Mouse (Mus musculus): ENCODE measurements at regions not wholly inside any gene's neighbourhood (a gene's known extent, or its start where the extent isn't known, plus 50 kb on each side); places are given as distances from the start of the nearest gene placed in this dataset.

DNA sequence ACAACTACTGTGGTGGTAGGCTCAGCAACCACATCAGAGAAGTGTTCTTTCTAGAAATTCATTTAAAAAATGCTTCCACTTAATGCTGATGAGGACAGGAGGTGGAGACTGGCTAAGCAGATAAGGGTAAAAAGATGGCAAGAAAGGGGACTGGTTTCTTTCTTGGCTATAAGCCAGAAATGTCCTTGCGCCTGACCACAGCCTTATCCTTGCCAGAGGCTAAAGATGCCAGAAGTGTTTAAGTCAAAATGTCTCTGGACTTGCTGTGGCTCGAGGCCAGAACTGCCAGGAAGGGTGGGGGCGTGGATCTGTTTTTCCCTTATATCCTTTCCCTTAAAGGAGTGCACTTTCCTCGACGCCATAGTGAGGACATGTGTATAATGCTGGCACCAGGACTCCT is 133.7 kb downstream of the Drd1 start:
- Histone ChIP-seq H3K9me3 (ENCODE audit: control insufficient read depth) (no peaks in the 10 kb centered on the region), H3K27ac (ENCODE audit: low read depth, low read length) (no peak overlapping the region), H3K4me2 (replicated peaks; ENCODE audit: low read depth) (no peak overlapping the region), H3K4me3 (ENCODE audit: low read depth, low read length) (no peak overlapping the region), H3K9ac (ENCODE audit: low read depth, low read length) (no peak overlapping the region), H3K36me3 (ENCODE audit: control insufficient read depth, insufficient read depth) (no peaks in the 10 kb centered on the region), H3K27me3 (replicated peaks; ENCODE audit: control insufficient read depth, insufficient read depth, low read length) (no peaks in the 10 kb centered on the region), H3K4me1 (replicated peaks; ENCODE audit: control insufficient read depth, insufficient read depth, low read length) (0 out of 2 replicates have a peak, but pooled peaks cover 5% of the 10 kb centered on the region)
- no peak for ATAC-seq
- TF ChIP-seq CTCF (IDR thresholded peaks at IDR 0.05; ENCODE audit: low read depth), result no peak
- WGBS, result 69% methylated on average over 5 of the region's 5 CpGs

DNA sequence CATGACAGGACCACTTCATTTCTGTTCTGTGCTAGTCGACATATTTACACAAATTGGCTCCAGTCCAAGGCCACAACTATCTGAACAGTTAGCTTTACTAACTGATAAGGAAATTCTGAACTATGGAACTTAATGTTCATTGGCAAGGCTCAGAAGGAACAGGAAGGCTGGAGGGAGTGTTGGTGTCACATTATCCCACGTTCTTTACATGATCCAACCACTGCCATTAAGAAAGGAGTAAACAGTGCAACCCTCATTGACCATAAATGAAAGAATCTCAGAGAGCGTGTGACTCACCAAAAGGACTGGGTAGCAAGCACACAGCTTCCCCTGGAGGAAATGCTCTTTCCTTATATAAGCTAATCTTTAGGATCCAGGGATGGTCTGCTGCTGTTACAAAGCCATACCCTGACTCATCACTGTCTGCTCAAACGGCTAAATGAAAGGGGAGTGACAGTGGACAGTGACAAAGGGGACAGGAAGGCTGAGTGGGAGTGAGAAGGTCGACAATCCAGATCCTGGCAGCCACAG is 135.6 kb downstream of the Drd1 start:
- H3K36me3 ChIP-seq (ENCODE audit: control insufficient read depth, insufficient read depth), result no peaks in the 10 kb centered on the region
- no peaks in the 10 kb centered on the region for H3K9me3 ChIP-seq (ENCODE audit: control insufficient read depth)
- H3K27me3 ChIP-seq (replicated peaks; ENCODE audit: control insufficient read depth, insufficient read depth, low read length), result no peaks in the 10 kb centered on the region
- H3K9ac ChIP-seq (ENCODE audit: low read depth, low read length), result no peak overlapping the region
- peak; percentile 90 for ATAC-seq
- peak overlapping the region; percentile 35; the same call in 1 of the 2 replicates for H3K27ac ChIP-seq (ENCODE audit: low read depth, low read length)
- TF ChIP-seq CTCF (IDR thresholded peaks at IDR 0.05; ENCODE audit: low read depth), result no peak
- WGBS, result 9% methylated on average over 5 of the region's 5 CpGs
- 0 out of 2 replicates have a peak, but pooled peaks cover 5% of the 10 kb centered on the region for H3K4me1 ChIP-seq (replicated peaks; ENCODE audit: control insufficient read depth, insufficient read depth, low read length)
- no peak overlapping the region for H3K4me3 ChIP-seq (ENCODE audit: low read depth, low read length)
- peak overlapping the region; percentile 27; the same call in 1 of the 2 replicates for H3K4me2 ChIP-seq (replicated peaks; ENCODE audit: low read depth)

DNA sequence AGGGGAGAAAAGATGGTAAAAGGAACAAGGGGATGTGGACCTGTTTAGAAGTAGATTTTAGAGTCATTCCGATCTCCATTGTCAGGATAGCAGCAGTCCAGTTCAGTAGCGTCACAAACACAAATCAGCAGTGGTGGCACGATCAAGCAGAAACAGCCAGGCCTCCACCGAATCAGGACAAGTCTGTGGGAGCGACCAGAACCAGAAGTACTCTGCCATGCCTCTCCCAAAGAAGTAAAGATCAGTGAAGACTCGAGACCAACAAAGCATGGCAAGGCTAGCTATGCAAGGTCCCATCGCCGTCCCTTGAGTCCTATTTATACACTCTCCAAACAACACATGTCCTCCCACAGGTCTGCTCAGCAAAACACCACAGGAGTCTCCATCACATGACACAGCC is 140.0 kb downstream of the Drd1 start:
- H3K4me3 ChIP-seq (ENCODE audit: low read depth, low read length), result no peak overlapping the region
- H3K9me3 ChIP-seq (ENCODE audit: control insufficient read depth), result no peaks in the 10 kb centered on the region
- ATAC-seq, result no peak
- no peak overlapping the region for H3K27ac ChIP-seq (ENCODE audit: low read depth, low read length)
- WGBS, result 87% methylated on average over 8 of the region's 8 CpGs
- no peak overlapping the region for H3K4me2 ChIP-seq (replicated peaks; ENCODE audit: low read depth)
- 0 out of 2 replicates have a peak, but pooled peaks cover 3% of the 10 kb centered on the region for H3K4me1 ChIP-seq (replicated peaks; ENCODE audit: control insufficient read depth, insufficient read depth, low read length)
- no peaks in the 10 kb centered on the region for H3K36me3 ChIP-seq (ENCODE audit: control insufficient read depth, insufficient read depth)
- no peak for TF ChIP-seq CTCF (IDR thresholded peaks at IDR 0.05; ENCODE audit: low read depth)
- no peaks in the 10 kb centered on the region for H3K27me3 ChIP-seq (replicated peaks; ENCODE audit: control insufficient read depth, insufficient read depth, low read length)
- no peak overlapping the region for H3K9ac ChIP-seq (ENCODE audit: low read depth, low read length)

DNA sequence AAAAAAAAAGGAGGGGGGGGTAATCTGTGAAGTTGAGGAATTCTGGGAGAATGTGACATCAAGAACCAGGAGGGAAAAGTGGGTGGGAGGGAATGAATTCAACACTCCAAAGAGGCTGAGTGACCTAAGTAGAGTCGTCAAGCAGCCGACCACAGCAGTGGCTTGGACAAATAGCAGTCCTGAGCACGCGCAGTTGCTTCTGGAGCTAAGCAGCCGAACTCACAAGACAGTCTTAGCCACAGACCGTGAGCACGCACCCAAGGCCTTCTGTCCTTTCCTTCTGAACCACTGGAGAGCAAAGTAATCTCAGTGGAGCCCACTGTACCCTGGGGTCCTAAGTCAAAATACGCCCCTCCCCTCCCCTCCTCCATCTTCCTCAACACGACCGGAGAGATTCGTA is 141.1 kb downstream of the Drd1 start:
- Histone ChIP-seq H3K9me3 (ENCODE audit: control insufficient read depth) (no peaks in the 10 kb centered on the region), H3K4me1 (replicated peaks; ENCODE audit: control insufficient read depth, insufficient read depth, low read length) (no peaks in the 10 kb centered on the region), H3K27ac (ENCODE audit: low read depth, low read length) (no peak overlapping the region), H3K36me3 (ENCODE audit: control insufficient read depth, insufficient read depth) (no peaks in the 10 kb centered on the region), H3K9ac (ENCODE audit: low read depth, low read length) (no peak overlapping the region), H3K4me3 (ENCODE audit: low read depth, low read length) (no peak overlapping the region), H3K27me3 (replicated peaks; ENCODE audit: control insufficient read depth, insufficient read depth, low read length) (no peaks in the 10 kb centered on the region), H3K4me2 (replicated peaks; ENCODE audit: low read depth) (no peak overlapping the region)
- ATAC-seq, result no peak
- no peak for TF ChIP-seq CTCF (IDR thresholded peaks at IDR 0.05; ENCODE audit: low read depth)
- 71% methylated on average over 11 of the region's 11 CpGs for WGBS

DNA sequence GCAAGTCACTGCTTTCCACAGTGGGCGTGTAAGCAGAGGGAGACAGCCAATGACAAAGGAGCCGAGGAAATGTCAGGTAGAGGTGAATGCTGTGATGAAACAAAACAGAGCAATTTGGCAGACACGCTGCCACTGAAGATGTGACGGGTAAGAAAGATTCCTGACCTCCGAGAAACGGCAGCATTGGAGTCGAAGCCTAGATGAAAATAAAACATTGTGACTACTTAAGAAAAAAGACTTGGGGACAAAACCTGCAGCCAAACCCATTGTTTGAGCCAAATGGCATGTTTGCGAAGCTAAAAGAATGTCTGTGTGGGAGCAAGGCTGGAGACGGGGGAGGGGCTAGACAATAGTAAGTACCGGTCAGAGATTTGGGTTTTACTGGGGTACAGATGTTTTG is 142.0 kb downstream of the Drd1 start:
- Histone ChIP-seq H3K4me2 (replicated peaks; ENCODE audit: low read depth) (no peak overlapping the region), H3K36me3 (ENCODE audit: control insufficient read depth, insufficient read depth) (no peaks in the 10 kb centered on the region), H3K27ac (ENCODE audit: low read depth, low read length) (no peak overlapping the region), H3K27me3 (replicated peaks; ENCODE audit: control insufficient read depth, insufficient read depth, low read length) (no peaks in the 10 kb centered on the region), H3K9me3 (ENCODE audit: control insufficient read depth) (no peaks in the 10 kb centered on the region), H3K9ac (ENCODE audit: low read depth, low read length) (no peak overlapping the region), H3K4me3 (ENCODE audit: low read depth, low read length) (no peak overlapping the region), H3K4me1 (replicated peaks; ENCODE audit: control insufficient read depth, insufficient read depth, low read length) (no peaks in the 10 kb centered on the region)
- 39% methylated on average over 10 of the region's 10 CpGs for WGBS
- no peak for ATAC-seq
- no peak for TF ChIP-seq CTCF (IDR thresholded peaks at IDR 0.05; ENCODE audit: low read depth)

DNA sequence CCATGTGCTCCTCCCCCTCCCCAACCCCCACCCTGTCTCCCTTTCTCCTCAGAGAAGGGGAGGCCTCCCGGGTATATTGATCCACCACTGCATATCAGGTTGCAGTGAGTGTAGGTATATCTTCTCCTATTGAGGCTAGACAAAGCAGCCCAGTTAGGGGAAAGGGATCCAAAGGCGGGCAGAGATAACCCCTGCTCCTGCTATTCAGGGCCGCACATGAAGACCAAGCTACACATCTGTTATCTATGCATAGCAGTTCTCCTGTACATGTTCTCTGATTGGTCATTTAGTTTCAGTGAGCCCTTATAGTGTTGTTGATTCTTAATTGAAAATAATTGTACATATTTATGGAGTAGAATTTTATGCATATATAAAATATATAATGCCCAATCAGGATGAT is 143.7 kb downstream of the Drd1 start:
- H3K4me3 ChIP-seq (ENCODE audit: low read depth, low read length), result no peak overlapping the region
- ATAC-seq, result no peak
- no peak overlapping the region for H3K9ac ChIP-seq (ENCODE audit: low read depth, low read length)
- no peaks in the 10 kb centered on the region for H3K27me3 ChIP-seq (replicated peaks; ENCODE audit: control insufficient read depth, insufficient read depth, low read length)
- no peak overlapping the region for H3K4me2 ChIP-seq (replicated peaks; ENCODE audit: low read depth)
- TF ChIP-seq CTCF (IDR thresholded peaks at IDR 0.05; ENCODE audit: low read depth), result no peak
- H3K4me1 ChIP-seq (replicated peaks; ENCODE audit: control insufficient read depth, insufficient read depth, low read length), result no peaks in the 10 kb centered on the region
- no peaks in the 10 kb centered on the region for H3K9me3 ChIP-seq (ENCODE audit: control insufficient read depth)
- no peaks in the 10 kb centered on the region for H3K36me3 ChIP-seq (ENCODE audit: control insufficient read depth, insufficient read depth)
- no peak overlapping the region for H3K27ac ChIP-seq (ENCODE audit: low read depth, low read length)
- 50% methylated on average over 3 of the region's 3 CpGs for WGBS

DNA sequence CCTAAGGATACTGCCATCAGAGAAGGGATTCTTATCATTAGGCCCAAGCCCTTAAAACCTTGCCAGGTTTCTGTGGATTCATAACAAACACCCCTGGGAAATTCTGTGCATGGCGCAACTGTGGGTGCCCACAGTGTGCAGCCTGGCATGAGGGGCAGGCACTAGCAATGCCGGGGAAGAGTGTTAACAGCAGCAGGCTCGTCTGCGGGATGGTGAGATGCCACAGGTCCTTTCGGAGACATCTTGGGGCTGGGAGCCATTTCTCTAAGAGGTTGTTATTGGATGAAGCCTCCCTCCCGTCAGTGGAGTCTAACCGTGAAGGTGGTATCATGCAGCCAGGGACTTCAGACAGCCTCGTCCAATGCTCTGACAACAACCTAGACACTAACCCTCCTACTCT is 144.2 kb downstream of the Drd1 start:
- Histone ChIP-seq H3K9me3 (ENCODE audit: control insufficient read depth) (no peaks in the 10 kb centered on the region), H3K36me3 (ENCODE audit: control insufficient read depth, insufficient read depth) (no peaks in the 10 kb centered on the region), H3K4me3 (ENCODE audit: low read depth, low read length) (no peak overlapping the region), H3K4me2 (replicated peaks; ENCODE audit: low read depth) (no peak overlapping the region), H3K27me3 (replicated peaks; ENCODE audit: control insufficient read depth, insufficient read depth, low read length) (no peaks in the 10 kb centered on the region), H3K9ac (ENCODE audit: low read depth, low read length) (no peak overlapping the region), H3K4me1 (replicated peaks; ENCODE audit: control insufficient read depth, insufficient read depth, low read length) (no peaks in the 10 kb centered on the region), H3K27ac (ENCODE audit: low read depth, low read length) (no peak overlapping the region)
- 77% methylated on average over 8 of the region's 8 CpGs for WGBS
- TF ChIP-seq CTCF (IDR thresholded peaks at IDR 0.05; ENCODE audit: low read depth), result no peak
- ATAC-seq, result no peak
